Mouse (Mus musculus): Measurements from ENCODE around the gene Ptpn21.

Gene Ptpn21

DNA sequence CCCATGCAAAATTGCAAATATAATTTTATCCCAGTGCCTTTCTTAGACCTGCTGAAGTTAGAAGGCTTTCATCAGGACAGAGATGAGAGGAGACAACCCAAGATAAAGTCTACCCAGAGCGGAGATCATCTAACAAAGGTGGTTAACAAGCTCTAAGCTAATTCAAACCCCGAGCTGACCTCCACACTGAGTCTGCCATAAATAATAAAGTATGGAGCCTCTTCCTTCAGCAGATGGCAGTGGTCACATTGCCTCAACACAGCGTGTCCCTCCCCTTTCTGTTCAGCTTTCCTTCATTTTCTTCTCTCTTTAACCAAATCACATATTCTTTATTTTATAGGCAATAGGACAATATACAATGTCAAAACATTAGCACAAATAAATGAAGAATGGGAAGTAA lies 16.2 kb downstream of the Ptpn21 start:
- DNase-seq = no peak

DNA sequence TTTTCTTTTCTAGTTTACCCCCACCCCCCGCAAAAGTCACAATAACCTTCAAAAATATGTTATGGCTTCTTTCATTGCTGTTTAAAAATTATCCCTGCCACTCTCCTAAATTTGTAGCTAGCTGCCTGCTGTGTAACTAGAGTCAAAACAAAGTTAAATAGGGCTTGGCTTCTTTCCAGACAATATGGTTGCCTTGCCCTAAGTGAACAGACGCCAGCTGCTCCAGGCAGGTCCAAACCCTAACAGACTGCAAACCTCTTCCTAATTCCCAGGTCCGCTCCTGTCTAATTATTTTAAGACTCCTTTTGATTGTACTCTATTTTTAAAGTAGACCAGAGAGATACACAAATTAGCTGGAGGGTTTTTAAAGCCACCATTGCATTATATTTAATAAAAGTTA lies 16.6 kb downstream of the Ptpn21 start:
- no peak for DNase-seq

DNA sequence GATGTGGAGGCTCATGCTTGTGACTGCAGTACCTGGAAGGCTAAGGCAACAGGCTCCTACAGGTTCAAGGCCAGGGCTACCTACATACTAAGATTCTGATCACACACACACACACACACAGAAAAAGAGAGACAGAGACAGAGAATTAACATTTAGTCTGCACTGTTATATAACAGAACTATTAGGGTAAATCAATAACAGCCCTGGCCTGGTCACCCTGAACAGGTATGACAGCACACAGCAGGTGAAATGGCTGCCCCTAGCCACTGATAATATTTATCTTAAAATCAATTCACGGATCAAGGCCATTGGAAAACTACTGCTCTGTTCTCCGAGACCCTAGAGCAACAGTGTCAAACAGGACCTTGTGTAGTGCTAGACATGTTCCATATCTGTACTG lies 21.1 kb downstream of the Ptpn21 start:
- DNase-seq = no peak

DNA sequence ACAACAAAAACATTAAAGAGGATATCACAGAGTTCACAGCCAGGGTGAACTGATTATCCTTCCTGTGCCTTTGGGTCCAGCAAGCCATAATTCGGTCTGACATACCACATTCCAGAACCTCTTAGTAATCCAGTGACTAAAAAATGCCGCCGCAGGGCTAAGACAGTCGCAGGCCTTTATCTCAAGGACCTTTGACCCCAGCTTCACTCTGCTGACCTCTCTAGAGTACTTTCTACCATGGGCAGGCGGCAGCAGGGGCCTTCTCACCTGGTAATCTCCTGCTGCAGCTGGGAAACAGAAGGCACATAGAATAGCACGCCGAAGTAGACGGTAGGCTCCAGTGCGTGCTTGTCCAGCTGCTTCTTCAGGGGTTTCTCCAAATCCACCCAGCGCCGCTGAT lies 22.4 kb downstream of the Ptpn21 start:
- DNase-seq = no peak

DNA sequence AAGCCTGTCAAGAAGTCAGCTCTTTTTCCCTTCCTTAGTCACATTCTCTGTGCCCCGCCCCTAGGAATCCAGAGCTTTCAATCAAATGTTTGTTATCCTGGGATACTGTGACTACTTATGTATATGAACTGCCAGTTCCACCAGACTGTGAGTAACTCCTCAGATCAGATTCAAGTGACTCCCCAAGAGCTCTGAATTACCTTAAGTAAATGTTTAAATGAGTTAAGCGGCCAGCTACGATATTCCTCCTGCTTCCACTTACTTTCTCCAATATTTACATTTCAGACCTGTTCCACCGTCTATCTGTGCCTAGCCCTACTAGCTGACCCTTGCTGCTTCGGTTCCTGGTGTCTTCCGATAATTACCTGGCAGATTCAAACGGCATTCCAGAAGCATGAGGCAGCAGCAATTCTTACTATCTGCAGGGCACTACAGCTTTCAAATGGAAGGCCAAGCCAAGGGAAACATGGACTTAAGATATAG lies 23.5 kb downstream of the Ptpn21 start:
- no peak for DNase-seq

DNA sequence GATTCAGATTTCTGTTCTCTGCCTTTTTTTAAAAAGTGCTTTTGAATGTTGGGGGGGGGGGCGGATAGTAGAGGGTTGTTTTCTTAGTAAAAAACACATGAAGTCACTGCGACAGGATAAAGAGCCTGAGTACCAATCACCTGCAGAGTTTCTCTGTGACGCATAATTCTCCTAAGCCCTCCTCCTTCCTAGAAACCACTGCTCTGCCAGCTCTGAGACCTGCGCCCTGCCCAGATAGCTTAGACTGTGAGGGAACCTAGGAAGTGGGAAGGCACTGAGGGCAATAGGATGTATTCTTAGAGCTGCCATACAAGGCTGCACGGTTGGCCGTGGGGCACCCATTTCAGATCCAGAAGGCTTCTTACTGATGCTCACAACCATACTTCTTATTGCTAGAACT lies 24.4 kb downstream of the Ptpn21 start:
- DNase-seq = no peak

DNA sequence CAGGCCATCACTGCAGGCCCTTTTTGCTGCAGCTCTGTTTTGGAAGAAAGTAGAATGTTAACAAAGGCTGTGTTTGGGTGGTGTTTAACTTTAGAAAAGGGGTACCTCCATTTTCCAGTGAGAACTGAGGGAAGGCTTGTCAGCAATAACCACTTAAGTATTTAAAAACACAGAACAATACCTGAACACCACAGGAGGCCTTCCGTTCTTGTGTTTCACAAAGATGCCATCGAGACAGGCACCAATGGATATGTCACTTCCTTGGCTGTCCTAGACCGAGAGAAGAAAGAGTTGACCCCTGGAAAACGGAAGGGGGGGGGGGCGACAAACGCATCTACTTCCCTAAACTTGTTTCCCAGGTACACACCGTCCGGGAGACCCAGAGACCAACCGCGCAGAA lies 33.2 kb downstream of the Ptpn21 start:
- no peak for DNase-seq

DNA sequence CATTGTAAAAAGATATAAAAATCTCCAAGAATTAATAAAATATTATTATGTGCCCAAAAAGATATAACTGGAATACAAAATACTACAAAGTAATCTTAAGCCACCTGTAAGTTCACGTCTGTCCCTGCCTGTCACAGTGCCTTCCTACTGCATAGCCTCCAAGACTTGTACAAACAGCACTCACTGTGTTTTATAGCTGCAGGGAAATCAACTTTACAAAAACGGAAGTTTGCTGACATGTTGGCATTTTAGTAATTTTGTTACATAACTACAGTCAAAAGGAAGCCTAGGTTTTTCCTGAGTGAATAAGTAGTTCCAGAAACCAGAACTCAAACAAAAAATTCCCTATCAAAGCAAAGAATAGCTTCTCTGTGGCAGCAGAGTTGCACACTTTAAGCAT lies 33.7 kb downstream of the Ptpn21 start:
- DNase-seq = no peak

DNA sequence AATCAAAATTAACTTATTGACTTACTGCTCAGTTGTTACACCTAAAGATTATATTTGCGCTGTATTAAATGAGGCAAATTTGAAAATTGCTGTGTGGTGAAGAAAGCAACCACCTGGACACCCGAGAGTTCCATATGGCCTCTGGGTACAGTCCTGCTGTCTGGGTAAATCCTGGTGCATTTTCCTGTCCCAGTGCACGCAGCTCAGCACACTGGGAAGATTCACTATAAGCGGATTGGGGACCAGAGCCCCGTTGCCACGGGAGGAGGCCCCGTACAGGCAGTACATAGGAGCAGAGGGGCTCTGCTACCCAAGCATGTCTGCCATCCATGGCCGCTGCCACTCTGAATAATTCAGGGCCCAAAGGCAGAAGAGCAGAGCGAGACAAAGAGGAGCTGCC lies 35.6 kb downstream of the Ptpn21 start:
- no peak for DNase-seq

DNA sequence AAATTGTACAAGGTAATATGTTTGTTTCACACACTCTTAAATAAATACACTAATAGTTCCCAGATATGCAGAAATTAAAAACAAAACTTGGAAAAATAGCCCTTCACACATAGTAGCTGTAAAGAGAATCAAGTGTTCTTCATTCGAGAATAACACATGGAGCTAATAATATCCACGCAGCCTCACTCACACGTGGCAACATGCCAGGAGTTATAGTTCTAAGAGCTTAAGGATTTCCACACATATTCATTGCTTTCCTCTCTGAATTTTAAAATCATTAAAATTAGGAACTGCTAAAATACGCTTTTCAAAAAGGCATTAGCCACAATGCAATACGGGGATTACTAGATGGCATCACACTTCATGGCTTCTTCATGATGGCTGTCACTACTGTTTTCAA lies 40.0 kb downstream of the Ptpn21 start:
- DNase-seq = no peak

DNA sequence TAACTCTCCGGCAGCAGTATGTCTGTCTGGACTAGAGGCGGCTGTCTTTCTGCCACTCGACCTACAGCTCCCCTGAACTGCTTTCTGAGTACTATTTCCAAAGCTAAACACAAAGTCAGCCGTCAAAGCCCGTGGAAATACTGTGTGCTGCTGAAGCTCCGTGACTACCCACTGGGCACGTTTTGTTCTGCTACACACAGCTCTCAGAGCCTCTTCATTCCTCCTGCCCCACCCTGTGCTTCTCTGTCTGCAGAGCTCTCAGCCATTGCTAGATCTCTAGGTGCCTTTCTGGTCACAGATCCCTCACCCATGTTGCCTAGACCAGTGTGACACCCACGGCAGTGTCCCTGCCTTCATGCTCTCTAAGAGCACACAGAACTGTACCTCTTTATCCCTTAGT lies 47.0 kb downstream of the Ptpn21 start:
- no peak for DNase-seq

DNA sequence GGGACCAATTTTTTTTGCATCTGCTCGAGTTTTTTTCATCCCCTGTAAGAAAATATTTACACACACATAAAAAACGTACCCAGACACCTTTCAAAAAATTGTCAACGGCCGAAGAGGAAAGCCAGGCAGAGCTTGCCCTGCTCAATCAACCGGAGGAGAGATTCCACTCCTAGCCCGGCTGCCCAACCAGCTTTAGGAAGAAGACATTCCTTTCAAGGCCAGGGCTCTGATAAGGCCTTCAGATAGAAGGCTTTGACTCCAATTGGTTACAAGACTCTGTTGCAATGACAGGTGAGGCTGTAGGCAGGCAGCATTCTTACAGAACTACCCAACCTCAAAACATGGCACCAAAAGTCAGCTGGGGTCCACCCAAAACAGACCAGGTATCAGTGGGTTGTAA lies 53.6 kb downstream of the Ptpn21 start:
- no peak for DNase-seq

DNA sequence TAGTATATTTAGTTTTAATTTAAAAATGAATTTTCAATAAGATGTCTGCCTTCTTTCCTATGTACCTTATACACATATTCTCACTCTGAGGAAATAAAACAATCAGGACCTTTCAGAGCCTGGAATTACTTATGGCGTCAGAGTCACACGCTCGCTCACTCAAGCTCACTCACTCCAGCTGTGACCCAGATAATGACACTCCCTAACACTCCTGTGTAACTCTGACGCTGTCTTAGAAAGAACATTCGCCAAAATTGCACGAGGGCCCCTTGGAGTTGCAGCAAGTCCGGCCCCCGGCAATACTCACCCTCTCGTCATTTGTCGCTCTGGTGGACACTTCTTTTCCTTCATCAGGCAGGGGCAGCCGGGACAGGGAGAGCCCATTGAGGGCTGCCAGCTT lies 54.0 kb downstream of the Ptpn21 start:
- no peak for DNase-seq

DNA sequence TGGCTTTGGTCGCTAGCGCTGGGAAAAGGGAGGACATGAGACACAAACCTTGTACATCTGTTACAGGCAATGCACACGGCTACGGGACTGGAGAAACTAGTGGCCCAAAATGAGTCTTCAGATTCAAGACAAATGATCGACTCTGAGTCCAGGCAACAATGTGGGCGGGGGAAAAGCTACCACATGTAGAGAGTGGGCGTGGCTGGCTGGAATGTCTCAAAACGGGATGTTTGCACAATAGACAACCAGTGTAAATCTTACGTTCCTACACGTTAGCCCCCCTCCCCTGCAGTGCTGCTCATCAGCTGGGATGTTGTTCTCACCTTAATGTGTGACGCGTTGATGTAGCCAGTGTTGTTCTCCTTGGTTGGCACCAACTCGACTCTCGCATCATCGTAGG lies 55.0 kb downstream of the Ptpn21 start:
- DNase-seq = no peak

DNA sequence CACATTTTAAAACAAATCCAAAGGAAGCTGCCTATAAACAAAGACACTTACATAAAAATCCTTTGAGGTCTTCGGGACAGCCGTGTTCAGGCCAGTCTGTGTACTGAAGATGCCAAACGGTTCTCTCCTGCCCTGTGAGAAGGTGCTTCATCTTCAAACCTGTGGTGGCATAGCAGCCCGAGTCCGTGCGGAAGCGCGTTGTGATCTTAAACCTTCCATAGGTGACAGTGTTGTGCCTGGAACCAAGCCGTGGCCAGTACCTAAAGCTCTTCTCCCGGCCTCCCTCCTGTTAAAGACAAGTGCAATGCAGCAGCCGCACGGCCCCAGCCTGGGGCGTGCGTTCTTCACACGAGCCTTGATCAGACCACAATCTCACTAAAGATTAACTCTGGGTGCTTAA lies 57.3 kb downstream of the Ptpn21 start:
- no peak for DNase-seq

DNA sequence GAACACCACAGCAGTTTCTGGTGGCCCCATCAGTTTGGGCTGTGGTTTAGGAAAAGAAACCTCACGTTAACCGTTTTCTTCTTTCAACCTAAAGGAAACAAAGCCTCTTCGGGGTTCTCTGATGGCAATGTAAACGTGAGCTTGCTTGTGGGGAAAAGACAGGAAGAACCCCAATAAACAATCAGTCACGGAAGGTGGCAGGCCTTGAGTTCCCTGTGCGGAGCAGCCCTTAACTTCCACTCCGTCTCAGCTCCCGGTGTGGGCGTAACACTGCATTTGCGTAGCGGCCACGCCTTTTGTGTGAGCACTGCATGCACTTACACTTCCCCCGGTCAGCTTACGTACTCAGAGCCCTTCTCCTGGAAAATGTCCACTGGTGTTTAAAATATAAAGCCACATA lies 59.9 kb downstream of the Ptpn21 start:
- DNase-seq = peak; percentile 50 to 68

DNA sequence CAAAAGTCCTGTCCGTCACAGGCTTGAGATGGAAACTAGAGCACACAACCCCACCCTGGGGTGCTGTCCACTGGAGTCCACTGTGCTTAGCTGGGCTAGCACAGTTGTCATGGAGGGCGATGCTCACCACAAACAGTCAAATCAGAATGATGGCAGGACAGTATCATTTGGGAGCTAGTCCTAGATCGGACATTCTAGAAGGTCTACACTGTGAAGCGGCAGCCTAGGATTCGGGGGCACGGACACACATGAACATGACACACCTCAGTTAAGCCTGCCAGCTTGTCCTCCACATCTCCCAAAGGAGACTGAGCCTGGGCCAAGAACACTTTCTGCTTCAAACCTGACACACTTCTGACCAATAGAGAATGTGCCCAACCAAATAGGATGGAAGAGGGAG lies 60.3 kb downstream of the Ptpn21 start:
- DNase-seq = no peak

DNA sequence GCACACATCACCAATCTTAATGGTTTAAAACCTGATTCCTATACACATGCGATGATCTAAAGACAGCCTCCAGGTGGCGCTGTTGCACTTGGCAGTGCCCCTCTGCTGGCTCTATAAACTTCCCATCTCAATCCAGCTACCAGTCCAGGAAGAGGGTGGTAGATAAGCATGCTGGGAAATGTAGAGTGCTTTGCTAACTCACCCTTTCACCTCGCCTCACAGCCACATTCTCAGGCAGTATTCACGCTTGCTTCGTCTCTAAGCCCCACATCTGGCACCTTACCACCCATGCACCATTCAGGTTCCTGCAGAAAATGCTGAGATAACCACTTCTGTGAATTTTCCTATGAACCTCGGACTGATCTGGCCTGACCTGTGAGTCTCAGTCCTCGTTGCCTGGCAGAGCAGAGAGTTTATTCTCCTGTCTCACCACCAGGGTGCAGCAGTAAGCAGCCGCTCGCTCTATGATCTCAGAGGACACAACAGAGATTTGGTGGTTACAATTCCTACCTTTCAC lies 62.5 kb downstream of the Ptpn21 start:
- DNase-seq = peak; percentile 73 to 74

DNA sequence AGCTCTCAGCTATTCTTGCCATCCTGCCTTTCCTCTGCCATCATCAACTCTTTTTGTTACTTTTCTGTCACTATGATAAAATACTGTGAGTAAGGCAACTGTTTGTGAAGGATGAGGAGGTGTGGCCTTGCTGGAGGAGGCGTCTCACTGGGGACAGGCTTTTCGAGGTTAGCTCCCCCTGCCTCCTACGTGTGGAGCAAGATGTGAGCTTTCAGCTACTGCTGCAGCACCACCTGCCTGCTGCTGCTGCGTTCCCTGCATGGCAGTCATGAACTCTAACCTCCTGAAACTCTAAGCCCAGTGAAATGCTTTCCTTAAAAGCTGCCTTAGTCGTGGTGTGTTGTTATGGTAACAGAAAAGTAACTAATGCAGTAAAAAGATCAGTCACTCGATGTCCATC lies 63.3 kb downstream of the Ptpn21 start:
- DNase-seq = no peak

DNA sequence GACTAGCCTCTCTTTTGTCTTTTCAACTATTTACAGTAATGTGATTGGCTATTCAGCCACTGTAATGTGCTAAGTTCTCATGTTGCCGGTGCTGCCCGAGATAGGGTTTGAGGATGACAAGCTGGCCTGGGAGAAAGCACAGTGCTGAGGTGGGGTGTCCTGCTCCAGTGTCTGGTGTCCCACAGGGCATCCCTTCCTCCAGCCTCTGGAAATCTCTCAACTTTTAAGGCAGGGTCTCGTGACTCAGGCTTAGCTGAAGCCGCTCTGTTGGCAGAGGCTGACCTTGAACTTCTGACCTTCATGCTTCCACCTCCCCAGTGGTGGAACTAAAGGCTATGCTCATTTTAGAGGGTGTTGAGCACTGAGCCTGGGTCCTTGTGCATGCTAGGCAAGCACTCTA lies 66.8 kb downstream of the Ptpn21 start:
- no peak for DNase-seq

DNA sequence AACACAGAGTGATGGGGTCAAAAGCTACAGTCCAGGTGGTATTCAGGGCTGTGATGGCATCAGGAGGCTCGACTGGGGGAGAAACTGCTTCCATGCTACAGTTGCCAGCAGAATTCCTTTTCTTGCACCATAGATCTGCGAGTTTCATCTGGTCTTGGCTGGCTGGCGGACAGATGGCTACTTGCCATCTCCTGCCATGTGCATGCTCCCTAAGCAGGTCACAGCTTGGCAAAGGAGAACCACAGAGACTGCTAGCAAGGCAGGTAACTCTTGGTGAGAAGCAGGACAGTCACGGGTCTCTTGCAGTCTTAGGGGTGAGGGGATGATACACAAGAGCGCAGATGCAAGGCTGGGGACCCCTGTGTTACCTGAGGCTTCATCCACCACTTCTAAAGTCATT lies 67.3 kb downstream of the Ptpn21 start:
- DNase-seq = no peak

DNA sequence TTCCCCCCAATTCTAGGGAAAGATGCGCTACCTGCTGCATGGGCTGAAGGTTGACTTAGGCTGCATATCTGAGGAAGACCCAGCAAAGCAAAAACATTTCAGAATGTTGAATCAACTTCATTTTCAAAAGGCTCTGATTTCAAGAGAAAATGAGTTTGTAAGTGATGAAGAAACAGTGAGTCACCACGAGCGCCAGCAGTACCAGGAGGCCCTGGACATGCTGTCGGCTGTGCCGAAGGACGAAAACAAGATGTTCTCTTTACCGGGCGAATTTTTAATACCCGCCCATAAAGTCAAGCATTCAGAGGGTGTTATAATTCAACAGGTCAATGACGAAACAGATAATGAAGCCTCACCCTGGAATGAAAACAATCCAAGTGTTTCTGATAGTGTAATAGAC lies 68.1 kb downstream of the Ptpn21 start:
- DNase-seq = no peak

DNA sequence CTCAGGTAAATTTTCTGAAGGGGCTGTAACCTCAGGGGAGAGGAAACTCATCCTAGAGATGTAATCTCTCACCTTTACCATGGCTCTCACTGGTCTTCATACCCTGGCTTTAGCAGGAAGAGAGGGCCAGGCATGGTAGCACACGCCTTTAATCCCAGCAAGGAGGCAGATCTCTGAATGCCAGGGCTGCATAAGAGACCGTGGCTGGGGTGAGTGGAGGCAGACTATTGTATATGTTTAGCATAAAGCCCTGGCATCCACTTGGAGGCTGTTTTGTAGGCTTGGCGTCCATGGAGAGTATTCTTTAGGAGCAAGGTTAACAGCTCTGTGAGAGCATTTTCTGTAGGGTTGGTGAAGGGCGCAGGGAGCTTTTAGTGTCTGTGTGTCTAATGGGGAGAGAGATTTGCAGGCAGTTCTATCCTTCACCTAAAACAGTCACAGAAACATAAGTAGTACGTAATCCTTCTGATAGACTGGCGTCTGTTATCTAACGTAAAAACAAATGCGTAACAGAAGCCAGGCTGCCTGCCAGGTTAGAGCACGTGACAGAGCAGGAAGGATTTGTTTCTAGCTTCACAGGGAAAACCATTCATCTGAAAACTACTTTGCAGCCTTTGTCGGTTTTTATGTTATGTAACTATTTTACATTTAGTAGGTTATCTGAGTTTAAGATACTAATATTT lies 68.9 kb downstream of the Ptpn21 start:
- DNase-seq = no peak

DNA sequence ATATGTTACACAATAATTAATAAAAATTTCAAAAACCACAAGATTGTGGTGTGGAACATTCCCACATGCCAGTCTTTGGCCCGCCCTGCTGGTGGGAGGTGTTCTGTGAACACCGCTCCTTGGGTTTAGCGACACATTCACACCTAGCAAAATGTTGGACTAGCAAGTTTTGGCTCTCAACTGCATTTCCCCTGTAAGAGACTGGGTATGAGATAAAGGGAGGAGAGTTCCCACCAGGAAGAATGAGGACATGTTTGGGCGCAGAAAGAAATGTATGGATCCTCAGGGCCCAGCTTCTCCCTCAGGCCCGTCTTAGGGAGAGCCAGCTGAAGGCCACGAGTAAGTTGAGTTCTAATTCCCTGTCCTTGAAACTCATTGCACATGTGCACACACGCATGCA lies 74.6 kb downstream of the Ptpn21 start:
- DNase-seq = no peak

DNA sequence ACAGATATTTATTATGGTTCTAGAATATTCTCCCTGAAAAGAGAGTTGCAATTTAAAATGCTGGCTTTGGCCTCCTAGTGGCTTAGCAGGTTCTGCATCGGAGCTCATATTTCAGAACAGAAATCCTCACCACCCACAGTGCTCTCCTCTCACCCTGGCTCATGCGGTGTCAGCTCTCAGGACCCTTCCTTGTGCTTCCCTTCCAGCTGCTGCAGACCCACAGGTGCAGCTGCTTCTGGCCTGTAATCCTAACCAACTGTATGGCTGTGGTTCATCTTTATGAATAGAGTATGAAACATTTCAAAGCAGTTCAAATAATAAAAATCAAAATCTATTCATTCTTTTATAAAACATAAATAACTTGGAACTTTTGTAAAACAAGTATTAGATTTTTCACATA lies 80.3 kb downstream of the Ptpn21 start:
- no peak for DNase-seq

All from thymus, postnatal 36 days (tissue).